Mouse (Mus musculus): ENCODE results near the gene Lrrc75b.

DNA sequence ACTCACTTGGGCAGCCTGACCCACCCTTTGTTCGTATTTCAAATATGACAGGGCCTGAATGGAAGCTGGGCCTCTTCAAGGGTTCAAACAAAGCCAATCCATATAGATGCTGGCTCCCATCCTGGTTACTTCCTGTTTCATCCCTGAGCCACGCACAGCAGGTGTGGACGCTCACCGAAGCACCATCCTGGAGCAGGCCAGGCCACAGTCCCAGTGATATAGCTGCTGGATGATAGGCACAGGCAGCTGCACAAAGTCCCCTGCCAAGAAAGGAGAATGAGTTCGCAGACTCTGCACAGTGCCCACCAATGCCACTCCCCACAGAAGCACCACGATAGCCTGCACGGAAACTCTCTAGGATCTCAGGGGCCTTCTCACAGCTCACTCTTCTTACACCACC is 48.2 kb downstream of the Lrrc75b start:
- no peak for TF ChIP-seq CTCF (conservative IDR thresholded peaks at IDR 0.05; ENCODE audit: low read length)
- no peak for TF ChIP-seq POU5F1 (IDR thresholded peaks at IDR 0.05; ENCODE audit: borderline replicate concordance, low read length)
- TF ChIP-seq NANOG (IDR thresholded peaks at IDR 0.05; ENCODE audit: borderline replicate concordance, low read length): no peak
